Mouse (Mus musculus) midbrain, embryonic 14.5 days (tissue): ENCODE measurements at regions not wholly inside any gene's neighbourhood (a gene's known extent, or its start where the extent isn't known, plus 50 kb on each side); places are given as distances from the start of the nearest gene placed in this dataset.
A peak's percentile ranks its signal among the peaks of the same experiment; 100 is the strongest.

Experiments used
- ATAC-seq: fragments of 200-750 bp; cut with Nextera tagmentation; 2 replicates; pipeline ENCODE4 v1.8.0; 2017; ENCODE audit warnings: moderate number of reproducible peaks, moderate library complexity; ENCODE audit not compliant: low FRiP score, low TSS enrichment
- DNase-seq: peaks from one replicate; pipeline ENCODE4 v3.0.0-alpha.2; 2015
- H3K27ac ChIP-seq: fragments of 300-500 bp; sonication (generic); replicated peaks from 2 replicates; pipeline ENCODE4 v1.5.1; 2014; ENCODE audit warnings: mild to moderate bottlenecking, low read depth, low read length, moderate library complexity
- H3K27me3 ChIP-seq: fragments of 300-500 bp; sonication (generic); 2 replicates; pipeline ENCODE4 v1.6.1; 2014; ENCODE audit warnings: low read length, control low read depth, mixed read lengths; ENCODE audit not compliant: control insufficient read depth, insufficient read depth
- H3K36me3 ChIP-seq: fragments of 300-500 bp; sonication (generic); 2 replicates; pipeline ENCODE4 v1.6.1; 2014; ENCODE audit warnings: low read length, control low read depth; ENCODE audit not compliant: control insufficient read depth, insufficient read depth
- H3K4me1 ChIP-seq: fragments of 300-500 bp; sonication (generic); 2 replicates; pipeline ENCODE4 v1.6.1; 2014; ENCODE audit warnings: mild to moderate bottlenecking, antibody characterized with exemption, low read length, control low read depth; ENCODE audit not compliant: control insufficient read depth, insufficient read depth
- H3K4me2 ChIP-seq: fragments of 300-500 bp; sonication (generic); 2 replicates; pipeline ENCODE4 v1.6.1; 2014; ENCODE audit warnings: mild to moderate bottlenecking, low read length, moderate library complexity
- H3K4me3 ChIP-seq: fragments of 300-500 bp; sonication (generic); replicated peaks from 2 replicates; pipeline ENCODE4 v1.5.1; 2014; ENCODE audit warnings: low read depth, low read length
- H3K9ac ChIP-seq: fragments of 300-500 bp; sonication (generic); replicated peaks from 2 replicates; pipeline ENCODE4 v1.6.1; 2014; ENCODE audit warnings: mild to moderate bottlenecking, low read length, moderate library complexity
- H3K9me3 ChIP-seq: fragments of 300-500 bp; sonication (generic); 2 replicates; pipeline ENCODE4 v1.6.1; 2016; ENCODE audit warnings: low read length, control low read depth, mixed read lengths; ENCODE audit not compliant: control insufficient read depth
- WGBS: fragments of 180-500 bp; shearing (Covaris S2); extraction: QIAGEN DNeasy Blood & Tissue Kit; methylation state at CpG from one replicate; pipeline ENCODE4 v1.1.7; 2014; 5-methylcytosine and 5-hydroxymethylcytosine counted together

- Histone ChIP-seq H3K36me3 (no peaks in the 10 kb centered on the region), H3K9me3 (no peaks in the 10 kb centered on the region), H3K27me3 (no peaks in the 10 kb centered on the region), H3K27ac (no peak overlapping the region), H3K4me1 (no peaks in the 10 kb centered on the region), H3K4me2 (no peak overlapping the region), H3K9ac (no peak overlapping the region), H3K4me3 (no peak overlapping the region)
- 66% methylated on average over 3 of the region's 3 CpGs for WGBS
- DNase-seq = no peak
- no peak for ATAC-seq
Measured at GRCm38 (mm10) chr9:30021981-30022380, 59.0 kb upstream of the Ntm start.

DNA sequence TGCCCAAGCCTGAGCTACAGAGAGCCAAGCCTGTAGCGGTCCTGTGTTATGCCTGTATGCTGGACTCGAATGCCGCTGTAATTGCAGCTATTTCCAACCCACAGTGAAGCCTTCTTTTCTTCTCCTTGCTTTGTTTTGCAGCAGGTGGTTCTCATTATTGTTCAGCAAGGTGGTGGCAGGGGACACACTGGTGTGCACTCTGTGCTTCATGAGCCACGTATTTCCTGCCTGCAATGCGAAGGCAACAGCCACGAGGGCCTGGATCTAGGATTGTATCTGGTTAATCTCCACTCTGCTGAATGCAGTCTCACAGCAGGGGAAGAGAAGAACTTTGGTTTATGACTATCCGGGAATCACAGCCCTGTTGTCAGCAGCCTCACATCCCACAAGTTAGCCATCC is 62.3 kb upstream of the Ntm start:
- DNase-seq = no peak
- Histone ChIP-seq H3K9me3 (no peaks in the 10 kb centered on the region), H3K4me2 (no peak overlapping the region), H3K36me3 (no peaks in the 10 kb centered on the region), H3K27ac (no peak overlapping the region), H3K9ac (no peak overlapping the region), H3K4me3 (no peak overlapping the region), H3K4me1 (no peaks in the 10 kb centered on the region), H3K27me3 (no peaks in the 10 kb centered on the region)
- ATAC-seq = no peak
- 57% methylated on average over 7 of the region's 7 CpGs for WGBS

- no peak for DNase-seq
- Histone ChIP-seq H3K4me3 (no peak overlapping the region), H3K9me3 (no peaks in the 10 kb centered on the region), H3K9ac (no peak overlapping the region), H3K4me2 (no peak overlapping the region), H3K27me3 (no peaks in the 10 kb centered on the region), H3K4me1 (no peaks in the 10 kb centered on the region), H3K36me3 (no peaks in the 10 kb centered on the region), H3K27ac (no peak overlapping the region)
- no peak for ATAC-seq
- 80% methylated on average over 5 of the region's 5 CpGs for WGBS
Measured at GRCm38 (mm10) chr9:30026939-30027338, 64.0 kb upstream of the Ntm start.

GRCm38 (mm10) chr9:30040396-30040795 is 77.5 kb upstream of the Ntm start:
- Histone ChIP-seq H3K4me3 (no peak overlapping the region), H3K27me3 (no peaks in the 10 kb centered on the region), H3K9ac (no peak overlapping the region), H3K36me3 (no peaks in the 10 kb centered on the region), H3K4me1 (peaks cover 10% of the 10 kb centered on the region), H3K4me2 (no peak overlapping the region), H3K9me3 (no peaks in the 10 kb centered on the region), H3K27ac (0 out of 2 replicates have a peak overlapping the region, but pooled peaks have one; percentile 9)
- ATAC-seq (peak; percentile 83; the same call in 1 of the 2 replicates), DNase-seq (peak; percentile 90)
- 5% methylated on average over 4 of the region's 4 CpGs for WGBS

DNA sequence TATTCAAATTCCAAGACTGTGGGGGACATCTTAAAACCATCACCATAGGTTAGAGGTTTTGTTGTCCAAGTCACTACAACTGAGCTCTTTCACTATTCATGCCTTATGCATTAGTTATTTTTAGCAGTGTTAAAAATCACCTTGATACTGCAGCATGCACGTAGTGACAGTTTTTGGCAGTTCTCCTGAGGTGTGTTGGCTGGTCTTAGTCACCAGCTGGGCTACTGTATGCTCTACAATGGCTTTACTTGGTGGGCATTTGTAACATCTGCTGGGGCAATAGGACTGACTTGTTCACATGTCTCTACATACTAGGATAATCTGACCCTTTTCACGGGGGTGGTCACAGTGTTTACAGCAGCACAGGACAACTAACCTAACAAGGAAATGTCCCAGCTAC is 101.6 kb upstream of the Ntm start:
- H3K4me1 ChIP-seq = peaks cover 11% of the 10 kb centered on the region
- ATAC-seq (no peak), DNase-seq (no peak)
- H3K27ac ChIP-seq = no peak overlapping the region
- H3K4me3 ChIP-seq = no peak overlapping the region
- H3K9ac ChIP-seq = no peak overlapping the region
- H3K36me3 ChIP-seq = no peaks in the 10 kb centered on the region
- H3K4me2 ChIP-seq = no peak overlapping the region
- 91% methylated on average over 2 of the region's 2 CpGs for WGBS
- no peaks in the 10 kb centered on the region for H3K27me3 ChIP-seq
- H3K9me3 ChIP-seq = no peaks in the 10 kb centered on the region

DNA sequence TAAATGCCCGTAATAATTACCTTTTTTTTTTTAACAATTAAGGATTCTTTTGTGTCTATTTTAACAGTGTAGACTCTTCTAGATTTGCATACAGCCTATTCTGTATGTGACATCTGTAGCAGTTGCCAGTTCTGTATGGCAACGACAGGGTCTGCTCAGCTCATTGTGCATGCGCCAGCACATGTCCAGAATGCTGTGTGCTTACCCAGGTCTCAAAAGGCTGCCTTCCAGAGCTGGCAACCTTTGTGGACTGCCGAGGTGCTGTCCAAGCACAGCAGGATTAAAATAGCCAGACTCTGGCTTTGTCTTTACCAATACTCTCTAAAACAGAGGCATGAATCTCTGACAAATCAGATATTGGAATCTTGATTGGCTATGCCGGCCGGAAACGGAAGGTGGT is 105.0 kb upstream of the Ntm start:
- Histone ChIP-seq H3K4me1 (peaks cover 11% of the 10 kb centered on the region), H3K9me3 (no peaks in the 10 kb centered on the region), H3K36me3 (no peaks in the 10 kb centered on the region), H3K27me3 (no peaks in the 10 kb centered on the region), H3K27ac (peak overlapping the region; percentile 52), H3K4me2 (no peak overlapping the region), H3K4me3 (no peak overlapping the region), H3K9ac (no peak overlapping the region)
- WGBS = 25% methylated on average over 7 of the region's 7 CpGs
- peak; percentile 58 for DNase-seq
- ATAC-seq = no peak

GRCm38 (mm10) chr9:30075233-30075632 is 112.3 kb upstream of the Ntm start:
- Histone ChIP-seq H3K4me2 (no peak overlapping the region), H3K27ac (no peak overlapping the region), H3K9ac (no peak overlapping the region), H3K36me3 (no peaks in the 10 kb centered on the region), H3K4me1 (0 out of 2 replicates have a peak, but pooled peaks cover 4% of the 10 kb centered on the region), H3K27me3 (no peaks in the 10 kb centered on the region), H3K9me3 (no peaks in the 10 kb centered on the region), H3K4me3 (no peak overlapping the region)
- WGBS = 89% methylated on average over 3 of the region's 3 CpGs
- ATAC-seq (no peak), DNase-seq (no peak)

- no peaks in the 10 kb centered on the region for H3K27me3 ChIP-seq
- 0 out of 2 replicates have a peak, but pooled peaks cover 4% of the 10 kb centered on the region for H3K4me1 ChIP-seq
- no peak overlapping the region for H3K9ac ChIP-seq
- WGBS = 80% methylated on average over 6 of the region's 6 CpGs
- no peaks in the 10 kb centered on the region for H3K9me3 ChIP-seq
- H3K36me3 ChIP-seq = no peaks in the 10 kb centered on the region
- no peak overlapping the region for H3K4me2 ChIP-seq
- no peak for DNase-seq
- H3K27ac ChIP-seq = no peak overlapping the region
- H3K4me3 ChIP-seq = no peak overlapping the region
- ATAC-seq = no peak
Measured at GRCm38 (mm10) chr9:30076006-30076405, 113.1 kb upstream of the Ntm start.

GRCm38 (mm10) chr9:30076482-30076881 is 113.5 kb upstream of the Ntm start:
- DNase-seq = no peak

More at GRCm38 (mm10) chr9:30076482-30076881, 113.5 kb upstream of the Ntm start:
- no peak overlapping the region for H3K27ac ChIP-seq
- H3K9ac ChIP-seq = no peak overlapping the region
- H3K27me3 ChIP-seq = no peaks in the 10 kb centered on the region
- no peaks in the 10 kb centered on the region for H3K36me3 ChIP-seq
- H3K4me1 ChIP-seq = 0 out of 2 replicates have a peak, but pooled peaks cover 4% of the 10 kb centered on the region
- 31% methylated on average over 3 of the region's 3 CpGs for WGBS
- ATAC-seq = no peak
- no peak overlapping the region for H3K4me3 ChIP-seq
- no peaks in the 10 kb centered on the region for H3K9me3 ChIP-seq
- H3K4me2 ChIP-seq = no peak overlapping the region
